Mouse (Mus musculus) WW6 (cell line): Measurements from ENCODE around the gene Tle3.
A peak's percentile ranks its signal among the peaks of the same experiment; 100 is the strongest.

Experiments
- DNase-seq: peaks from one replicate; pipeline ENCODE4 v3.0.0-alpha.2; 2013; ENCODE audit warnings: low read depth, low spot score

Gene Tle3

DNA sequence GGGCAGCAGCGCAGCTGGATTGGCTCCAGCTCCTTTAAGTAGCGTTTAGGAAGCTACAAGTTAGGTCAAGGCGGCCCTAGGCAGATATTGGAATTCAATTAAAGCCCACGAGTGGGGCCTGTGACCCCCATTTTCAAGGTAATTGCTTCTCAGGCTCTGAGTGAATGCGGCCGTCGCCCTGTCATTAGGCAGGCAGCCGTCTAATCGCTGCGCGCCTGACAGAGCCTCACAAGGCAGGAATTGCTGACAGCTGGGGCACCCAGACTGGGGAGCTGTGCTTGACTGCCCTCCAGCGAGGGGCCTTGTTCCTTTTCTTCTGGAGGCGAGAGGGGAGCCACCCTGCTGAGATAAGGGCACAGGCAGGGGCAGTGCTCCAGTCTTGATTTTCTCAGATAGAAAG, 24.3 kb downstream of the Tle3 start:
- DNase-seq = no peak

DNA sequence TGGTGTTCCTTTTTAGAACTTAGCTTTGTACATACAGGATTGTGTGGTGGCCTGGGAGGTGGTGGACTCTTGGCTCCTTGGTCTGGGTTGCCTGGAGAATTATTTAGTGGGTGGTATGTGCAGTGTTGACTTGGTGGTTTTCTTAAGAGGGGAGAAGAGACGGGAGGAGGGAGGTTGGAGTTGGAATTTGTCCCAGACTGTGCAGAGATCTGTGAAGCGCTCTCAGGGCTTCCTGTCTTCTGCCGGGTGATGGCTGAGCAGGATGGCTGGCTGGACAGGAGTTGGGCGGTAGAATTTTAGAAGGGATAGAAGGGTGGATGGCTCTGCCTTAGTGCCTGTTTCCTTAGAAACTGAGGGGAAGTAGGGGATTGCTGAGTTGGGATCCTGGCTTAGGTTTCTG, 25.0 kb downstream of the Tle3 start:
- DNase-seq = no peak

- no peak for DNase-seq
These were observed 26.0 kb downstream of the Tle3 start for GRCm38 (mm10) chr9:61398160-61398559.

- DNase-seq = no peak
These were observed 28.0 kb downstream of the Tle3 start for GRCm38 (mm10) chr9:61400132-61400531.

DNA sequence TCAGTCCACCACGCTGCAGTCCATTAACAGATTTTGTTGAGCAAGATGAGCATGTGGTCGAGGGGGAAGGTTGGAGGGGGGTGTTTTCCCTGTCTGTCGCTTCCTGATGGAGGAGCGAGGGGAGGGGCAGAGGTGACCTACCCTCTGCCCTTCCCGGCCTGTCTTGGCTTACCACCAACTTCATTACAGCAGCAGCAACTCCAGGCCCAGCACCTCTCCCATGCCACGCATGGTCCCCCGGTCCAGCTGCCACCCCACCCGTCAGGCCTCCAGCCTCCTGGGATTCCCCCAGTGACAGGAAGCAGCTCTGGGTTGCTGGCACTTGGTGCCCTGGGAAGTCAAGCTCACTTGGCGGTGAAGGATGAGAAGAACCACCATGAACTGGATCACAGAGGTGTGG, 29.5 kb downstream of the Tle3 start:
- no peak for DNase-seq

- DNase-seq = no peak
These were observed 30.1 kb downstream of the Tle3 start for GRCm38 (mm10) chr9:61402268-61402667.

- no peak for DNase-seq
These were observed 30.6 kb downstream of the Tle3 start for GRCm38 (mm10) chr9:61402716-61403115.

DNA sequence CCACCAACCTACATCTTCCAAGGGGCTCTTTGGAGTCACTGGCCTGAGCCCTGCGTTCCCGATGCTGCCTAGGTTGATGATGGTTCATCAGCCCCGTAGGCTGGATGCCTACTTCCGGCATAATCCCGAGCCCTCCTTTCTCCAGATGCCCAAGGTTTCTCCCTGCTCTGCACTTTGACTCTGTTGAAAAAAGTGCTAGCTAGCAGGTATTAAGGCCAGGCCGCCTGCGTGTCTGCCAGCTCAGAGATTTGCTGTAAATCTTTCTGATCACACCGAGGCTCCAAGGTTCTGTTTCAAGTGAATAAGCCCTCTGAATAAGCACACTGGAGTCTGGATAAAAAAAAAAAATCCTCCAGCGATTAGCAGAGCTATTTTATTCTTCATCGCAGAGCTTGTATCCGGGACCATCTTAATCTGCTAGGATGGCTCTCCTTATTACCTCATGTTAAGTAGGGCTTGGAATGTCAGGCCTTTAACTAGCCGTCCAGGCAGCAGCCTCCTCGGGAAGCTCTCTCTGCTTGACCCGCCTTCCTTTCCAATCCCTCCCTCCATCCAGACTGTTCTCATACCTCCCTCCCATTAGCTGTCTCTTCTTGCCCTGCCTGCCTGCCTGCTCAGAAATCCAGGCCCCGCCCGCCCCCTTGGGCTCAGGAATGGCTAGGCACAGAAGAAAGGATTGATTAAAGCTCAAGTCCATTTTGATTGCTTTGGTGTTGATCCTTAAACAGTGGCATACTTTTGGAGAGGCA, 31.9 kb downstream of the Tle3 start:
- peak; percentile 22 for DNase-seq

- DNase-seq = no peak
These were observed 32.4 kb downstream of the Tle3 start for GRCm38 (mm10) chr9:61404615-61404980.

GRCm38 (mm10) chr9:61404998-61405621, 32.9 kb downstream of the Tle3 start:
- DNase-seq = no peak

DNA sequence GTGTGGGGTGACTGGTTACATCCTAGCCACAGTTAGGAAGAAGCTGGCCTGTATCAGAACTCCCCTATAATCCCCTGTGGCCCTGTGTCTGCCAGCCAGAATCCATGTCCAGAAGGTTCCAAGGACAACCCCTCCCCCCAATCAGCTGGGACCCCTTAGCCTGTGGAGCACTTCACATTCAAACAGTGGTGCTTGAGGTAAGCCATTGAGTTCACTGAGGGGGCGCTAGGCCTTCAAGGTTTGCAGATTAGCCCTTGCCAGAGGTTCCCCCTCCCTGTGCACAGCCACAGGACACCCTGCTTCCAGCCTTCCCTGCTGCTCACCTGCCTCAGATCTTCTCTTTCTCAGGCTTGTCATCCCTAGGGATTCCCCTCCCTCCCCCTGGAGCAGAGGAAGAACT, 34.2 kb downstream of the Tle3 start:
- no peak for DNase-seq

GRCm38 (mm10) chr9:61409046-61409445, 36.9 kb downstream of the Tle3 start:
- no peak for DNase-seq

GRCm38 (mm10) chr9:61413665-61414456, 41.7 kb downstream of the Tle3 start:
- no peak for DNase-seq

GRCm38 (mm10) chr9:61416571-61416970, 44.4 kb downstream of the Tle3 start:
- DNase-seq = no peak

GRCm38 (mm10) chr9:61421626-61422025, 49.5 kb downstream of the Tle3 start:
- no peak for DNase-seq

GRCm38 (mm10) chr9:61424245-61424644, 52.1 kb downstream of the Tle3 start:
- no peak for DNase-seq

GRCm38 (mm10) chr9:61426493-61426892, 54.3 kb downstream of the Tle3 start:
- no peak for DNase-seq

DNA sequence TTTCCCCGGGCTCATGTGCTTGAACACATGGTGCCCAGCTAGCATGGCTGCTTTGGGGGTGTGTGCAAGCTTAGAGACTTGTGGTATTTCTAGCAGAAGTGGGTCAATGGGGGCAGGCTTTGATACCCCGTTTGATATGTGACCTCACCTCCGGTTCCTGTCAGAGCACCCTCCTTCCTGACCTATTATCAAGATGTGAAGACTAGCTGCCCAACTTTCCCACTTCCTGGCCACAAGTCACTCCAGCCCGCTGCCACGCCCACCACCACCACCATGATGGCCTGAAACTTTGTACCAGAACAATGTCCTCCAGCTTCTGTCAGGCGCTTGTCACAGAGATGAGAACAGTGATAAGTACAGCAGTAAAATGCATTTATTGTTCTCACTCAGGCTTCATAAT, 54.9 kb downstream of the Tle3 start:
- DNase-seq = no peak

GRCm38 (mm10) chr9:61427901-61428300, 55.7 kb downstream of the Tle3 start:
- DNase-seq = no peak

DNA sequence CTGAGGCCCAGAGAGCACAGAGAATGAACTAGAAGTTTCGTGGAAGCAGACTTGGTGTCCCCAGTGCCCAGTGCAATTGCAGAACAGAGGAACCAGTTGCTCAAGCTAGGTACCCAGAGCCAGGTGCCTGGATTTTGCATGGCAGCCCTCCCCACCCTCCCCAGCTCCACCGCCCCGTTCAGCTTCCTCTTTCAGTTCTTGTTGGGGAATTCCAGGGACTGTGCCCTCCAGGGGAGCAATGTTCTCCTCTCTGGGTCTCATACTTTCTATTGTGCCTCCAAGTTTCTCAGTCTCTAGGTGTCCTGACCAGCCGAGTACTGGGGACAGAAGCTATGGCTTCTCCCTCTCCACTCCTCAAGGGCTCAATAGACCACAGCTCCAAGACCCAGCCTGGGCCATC, 59.7 kb downstream of the Tle3 start:
- no peak for DNase-seq

GRCm38 (mm10) chr9:61433206-61433605, 61.0 kb downstream of the Tle3 start:
- no peak for DNase-seq

- no peak for DNase-seq
These were observed 61.9 kb downstream of the Tle3 start for GRCm38 (mm10) chr9:61434062-61434461.
